Mouse (Mus musculus) gastrocnemius, adult 2 months (tissue): ENCODE measurements around the gene Adamtsl3. TPM values are rescaled to one million over a fixed set of nuclear protein-coding genes. Genes with fewer than 3 reads are reported as not detected.

ENCODE experiments used
- DNase-seq: peaks from one replicate; pipeline ENCODE4 v3.0.0; 2022
- H3K27ac ChIP-seq: fragments of 200-600 bp; 2 replicates; pipeline ENCODE4 v1.8.1; 2022; ENCODE audit warnings: mild to moderate bottlenecking
- H3K4me3 ChIP-seq: fragments of 200-600 bp; 2 replicates; pipeline ENCODE4 v1.8.1; 2022; ENCODE audit warnings: mild to moderate bottlenecking, moderate library complexity
- CTCF ChIP-seq: fragments of 200-600 bp; IDR thresholded peaks from 2 replicates; pipeline ENCODE4 v1.8.1; 2022; ENCODE audit warnings: antibody characterized with exemption, mild to moderate bottlenecking, moderate library complexity
- intact Hi-C: fragments of 180-260 bp; cut with DNase I; formaldehyde crosslinking; loops from one replicate; pipeline ENCODE4 v1.15.1; 2025
- long read RNA-seq, 2 experiments: library from polyadenylated mRNA; stranded (forward); transcript quantifications; one replicate each; pipeline ENCODE4 v2.0.0; 2021
- total RNA-seq, 2 experiments: library from RNA; stranded (reverse); gene quantifications; 2 replicates each; pipeline ENCODE4 v1.2.3; 2021

Adamtsl3 gene
- 1 to 10 TPM; 4.3 to 7.8 TPM for total RNA-seq
- long read RNA-seq, experiment 1, full-length matches to known transcripts: 1 of 4 reads
- long read RNA-seq, experiment 1, partial matches to known transcripts: 2 of 4 reads
- long read RNA-seq, experiment 1, other reads (novel, unspliced or antisense): 1 of 4 reads
- long read RNA-seq, experiment 2, full-length matches to known transcripts: 2 of 6 reads
- long read RNA-seq, experiment 2, partial matches to known transcripts: 1 of 6 reads
- long read RNA-seq, experiment 2, other reads (novel, unspliced or antisense): 3 of 6 reads

- TF ChIP-seq CTCF: peak; percentile 3; the same call in 1 of the 2 replicates
- Histone ChIP-seq H3K27ac (peak within 1 kb of the TSS; percentile 77), H3K4me3 (peak within 1 kb of the TSS; percentile 76)
- peak; percentile 87 for DNase-seq
- intact Hi-C loops: no loop called here
These were observed at the start of gene Adamtsl3 for GRCm38 (mm10) chr7:82335211-82336121. TSS of gene Adamtsl3 (plus strand) at chr7:82335694.

GRCm38 (mm10) chr7:82287242-82287641, 48.3 kb upstream of the Adamtsl3 start:
- peak; percentile 31; the same call in 1 of the 2 replicates for TF ChIP-seq CTCF
- no peak for DNase-seq
- intact Hi-C loops: no loop called here
- Histone ChIP-seq H3K27ac (no peak overlapping the region), H3K4me3 (no peak overlapping the region)

- H3K4me3 ChIP-seq: no peak overlapping the region
- no peak for DNase-seq
- no peak overlapping the region for H3K27ac ChIP-seq
- TF ChIP-seq CTCF: no peak
- intact Hi-C loops: no loop called here
These were observed 42.1 kb upstream of the Adamtsl3 start for GRCm38 (mm10) chr7:82293441-82293840.

- H3K27ac ChIP-seq: no peak overlapping the region
- peak overlapping the region; percentile 15; the same call in 1 of the 2 replicates for H3K4me3 ChIP-seq
- intact Hi-C loops: no loop called here
- no peak for DNase-seq
- TF ChIP-seq CTCF: no peak
These were observed 41.4 kb upstream of the Adamtsl3 start for GRCm38 (mm10) chr7:82294083-82294482.

GRCm38 (mm10) chr7:82294611-82295010, 40.9 kb upstream of the Adamtsl3 start:
- Histone ChIP-seq H3K4me3 (no peak overlapping the region), H3K27ac (no peak overlapping the region)
- DNase-seq: no peak
- TF ChIP-seq CTCF: no peak
- intact Hi-C loops: no loop called here

GRCm38 (mm10) chr7:82308398-82308797, 27.1 kb upstream of the Adamtsl3 start:
- no peak overlapping the region for H3K4me3 ChIP-seq

GRCm38 (mm10) chr7:82318515-82318914, 17.0 kb upstream of the Adamtsl3 start:
- no peak for TF ChIP-seq CTCF
- no peak for DNase-seq
- H3K27ac ChIP-seq: no peak overlapping the region
- intact Hi-C loops: no loop called here
- H3K4me3 ChIP-seq: peak overlapping the region; percentile 60

More at GRCm38 (mm10) chr7:82308398-82308797, 27.1 kb upstream of the Adamtsl3 start:
- intact Hi-C loops: no loop called here
- no peak overlapping the region for H3K27ac ChIP-seq
- no peak for DNase-seq
- no peak for TF ChIP-seq CTCF

GRCm38 (mm10) chr7:82326616-82327015, 8.9 kb upstream of the Adamtsl3 start:
- DNase-seq: no peak
- no peak for TF ChIP-seq CTCF
- no peak overlapping the region for H3K4me3 ChIP-seq
- no peak overlapping the region for H3K27ac ChIP-seq
- intact Hi-C loops: no loop called here

GRCm38 (mm10) chr7:82327201-82327600, 8.3 kb upstream of the Adamtsl3 start:
- Histone ChIP-seq H3K4me3 (no peak overlapping the region), H3K27ac (no peak overlapping the region)
- intact Hi-C loops: no loop called here
- TF ChIP-seq CTCF: no peak
- DNase-seq: no peak

- no peak for DNase-seq
- H3K27ac ChIP-seq: no peak overlapping the region
- no peak overlapping the region for H3K4me3 ChIP-seq
- TF ChIP-seq CTCF: no peak
- intact Hi-C loops: no loop called here
These were observed 7.6 kb upstream of the Adamtsl3 start for GRCm38 (mm10) chr7:82327881-82328280.

- intact Hi-C loops: no loop called here
These were observed 5.7 kb upstream of the Adamtsl3 start for GRCm38 (mm10) chr7:82329831-82330230.

GRCm38 (mm10) chr7:82330860-82331259, 4.6 kb upstream of the Adamtsl3 start:
- no peak for DNase-seq
- Histone ChIP-seq H3K27ac (no peak overlapping the region), H3K4me3 (no peak overlapping the region)
- TF ChIP-seq CTCF: no peak
- intact Hi-C loops: no loop called here

More at GRCm38 (mm10) chr7:82329831-82330230, 5.7 kb upstream of the Adamtsl3 start:
- Histone ChIP-seq H3K4me3 (no peak overlapping the region), H3K27ac (no peak overlapping the region)
- no peak for DNase-seq
- no peak for TF ChIP-seq CTCF

- no peak for DNase-seq
- Histone ChIP-seq H3K27ac (no peak overlapping the region), H3K4me3 (no peak overlapping the region)
- intact Hi-C loops: no loop called here
- TF ChIP-seq CTCF: no peak
These were observed 1.5 kb upstream of the Adamtsl3 start for GRCm38 (mm10) chr7:82334000-82334399.
